Mouse (Mus musculus): ENCODE data around the gene Nf1.

Nf1 gene

DNA sequence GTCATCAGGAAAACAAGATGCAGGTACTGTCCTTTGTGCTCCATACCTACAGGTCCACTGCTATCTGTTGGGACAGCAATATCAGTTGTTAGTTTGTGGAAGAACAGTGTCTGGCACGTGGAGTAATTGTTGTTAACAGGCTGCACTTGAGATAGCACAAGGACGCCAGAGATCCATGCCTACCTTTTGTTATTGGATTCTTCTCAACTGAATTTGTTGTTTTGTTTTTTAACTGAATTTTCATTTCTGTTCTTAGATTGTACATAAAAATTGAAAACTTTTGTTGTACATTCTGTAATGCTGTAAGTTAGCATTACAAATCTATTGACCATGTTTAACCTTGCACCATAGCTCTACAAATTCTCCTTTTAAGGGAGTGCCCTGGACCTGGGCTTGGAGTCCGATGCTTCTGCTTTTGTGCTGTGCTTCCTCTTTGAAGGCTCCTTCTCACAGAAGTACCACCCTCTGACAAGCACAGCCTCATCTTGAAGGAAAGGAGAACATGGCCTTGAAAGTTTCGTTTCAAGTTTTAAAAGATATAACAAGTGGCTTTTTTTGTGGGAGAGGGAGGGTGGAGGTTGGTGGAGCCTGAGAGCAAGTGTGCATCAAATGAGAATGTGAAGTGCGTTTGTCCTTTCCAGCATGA is 188.4 kb downstream of the Nf1 start:
- DNase-seq (ENCODE audit: low read depth, low spot score) = no peak

DNA sequence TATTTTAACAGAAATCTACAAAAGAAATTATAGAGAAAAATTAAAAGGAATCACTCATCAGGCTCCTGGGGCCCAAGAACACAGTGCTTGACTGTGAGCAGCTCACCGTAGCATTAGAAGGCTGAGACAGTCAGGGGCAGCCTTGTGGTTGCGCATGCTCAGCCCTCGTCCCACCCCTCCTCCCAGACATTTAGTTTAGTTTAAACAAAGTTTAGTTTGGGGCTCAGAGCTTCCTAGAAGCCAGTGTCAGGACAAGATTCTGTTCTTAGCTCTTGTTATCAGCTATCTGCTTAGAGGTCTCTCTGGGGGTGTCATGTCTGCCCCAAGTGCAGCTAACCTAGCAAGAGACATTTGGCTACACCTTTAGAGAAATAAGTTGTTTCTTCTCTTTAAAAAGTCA is 189.1 kb downstream of the Nf1 start:
- DNase-seq (ENCODE audit: low read depth, low spot score) = no peak

DNA sequence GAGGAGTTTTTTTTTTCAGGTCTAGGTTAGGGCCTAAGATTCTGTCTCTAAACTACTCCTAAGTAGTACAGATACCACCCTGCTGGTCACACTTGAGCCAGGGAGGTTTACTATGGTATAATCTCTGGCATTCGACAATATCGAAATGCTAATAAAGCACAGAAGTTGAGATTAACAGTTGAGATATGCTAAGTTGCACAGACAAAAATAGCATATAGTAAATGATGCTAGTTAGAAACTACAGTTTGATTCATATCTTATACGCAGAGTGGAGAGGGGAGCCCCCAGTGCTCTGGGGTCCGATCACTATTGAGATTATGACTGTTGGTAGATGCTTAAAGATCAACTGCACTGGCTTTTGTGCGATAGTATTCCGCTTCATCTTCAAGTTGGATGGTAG is 189.7 kb downstream of the Nf1 start:
- no peak for DNase-seq (ENCODE audit: low read depth, low spot score)

GRCm38 (mm10) chr11:79529736-79530135 is 190.2 kb downstream of the Nf1 start:
- no peak for DNase-seq (ENCODE audit: low read depth, low spot score)

GRCm38 (mm10) chr11:79530333-79530761 is 190.9 kb downstream of the Nf1 start, which contains the start of the genes Evi2 and Evi2a:
Evi2 (minus strand) TSS chr11:79530589.
Evi2a (minus strand) TSS chr11:79530609.
- no peak for DNase-seq (ENCODE audit: low read depth, low spot score)

DNA sequence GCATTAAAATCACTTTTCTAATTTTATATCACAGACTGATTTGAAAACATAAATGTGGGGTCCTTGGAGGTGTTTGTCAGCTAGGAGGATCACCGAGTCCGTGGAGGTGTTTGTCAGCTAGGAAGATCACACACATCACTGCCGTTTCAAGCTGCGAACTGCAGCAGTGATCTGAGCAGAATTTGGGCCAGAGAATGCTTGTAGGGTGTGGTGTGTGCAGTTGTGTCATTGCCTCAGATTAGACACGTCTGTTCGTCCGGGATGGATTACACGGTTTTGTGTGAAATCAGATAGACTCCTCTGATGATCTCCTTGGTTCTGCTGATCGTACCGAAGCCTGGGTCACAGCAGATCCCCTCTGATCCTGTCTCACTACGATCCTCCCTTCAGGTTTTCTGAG is 191.3 kb downstream of the Nf1 start:
- no peak for DNase-seq (ENCODE audit: low read depth, low spot score)

- no peak for DNase-seq (ENCODE audit: low read depth, low spot score)
Measured at GRCm38 (mm10) chr11:79531485-79531884, 192.0 kb downstream of the Nf1 start.

DNA sequence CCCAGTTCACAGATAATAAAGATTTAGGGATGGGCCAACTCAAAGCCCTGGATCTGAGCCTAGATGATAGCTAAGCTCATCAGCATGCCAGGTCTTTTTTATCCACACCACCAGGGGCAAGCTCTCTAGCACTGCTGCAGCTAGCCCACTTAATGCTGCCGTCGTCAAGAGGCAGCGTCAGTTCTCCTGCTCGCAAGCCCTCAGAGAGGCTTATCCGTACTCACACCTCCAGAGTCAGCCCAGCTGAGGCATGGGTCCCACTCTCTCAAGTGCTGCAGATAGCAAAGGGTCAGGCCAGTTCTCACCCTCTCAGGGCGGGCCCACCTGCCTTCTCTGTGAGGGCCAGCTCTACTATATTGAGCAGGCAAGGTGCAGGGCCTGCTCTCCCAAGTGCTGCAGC is 193.8 kb downstream of the Nf1 start:
- DNase-seq (ENCODE audit: low read depth, low spot score) = peak; percentile 6

- DNase-seq (ENCODE audit: low read depth, low spot score) = no peak
Measured at GRCm38 (mm10) chr11:79533950-79534690, 194.6 kb downstream of the Nf1 start.

GRCm38 (mm10) chr11:79535554-79535953 is 196.1 kb downstream of the Nf1 start:
- DNase-seq (ENCODE audit: low read depth, low spot score) = no peak

DNA sequence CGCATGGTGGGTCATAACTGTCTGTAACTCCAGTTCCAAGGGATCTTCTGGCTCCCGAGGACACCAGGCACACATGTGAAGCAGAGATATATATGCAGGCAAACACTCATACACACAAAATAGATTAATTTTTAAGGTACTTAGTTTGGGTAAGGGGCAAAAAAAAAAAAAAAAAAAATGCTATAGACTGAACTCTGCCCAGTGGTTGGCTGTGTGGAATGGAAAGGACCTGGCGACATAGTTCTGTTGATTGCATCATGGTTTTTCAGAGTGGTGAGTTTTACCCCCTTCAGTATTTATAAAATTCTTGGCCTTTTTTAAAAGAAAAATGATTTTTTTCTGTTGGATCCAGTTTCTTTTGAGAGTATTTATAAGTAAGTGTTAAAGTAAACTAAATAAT is 196.8 kb downstream of the Nf1 start:
- DNase-seq (ENCODE audit: low read depth, low spot score) = no peak

DNA sequence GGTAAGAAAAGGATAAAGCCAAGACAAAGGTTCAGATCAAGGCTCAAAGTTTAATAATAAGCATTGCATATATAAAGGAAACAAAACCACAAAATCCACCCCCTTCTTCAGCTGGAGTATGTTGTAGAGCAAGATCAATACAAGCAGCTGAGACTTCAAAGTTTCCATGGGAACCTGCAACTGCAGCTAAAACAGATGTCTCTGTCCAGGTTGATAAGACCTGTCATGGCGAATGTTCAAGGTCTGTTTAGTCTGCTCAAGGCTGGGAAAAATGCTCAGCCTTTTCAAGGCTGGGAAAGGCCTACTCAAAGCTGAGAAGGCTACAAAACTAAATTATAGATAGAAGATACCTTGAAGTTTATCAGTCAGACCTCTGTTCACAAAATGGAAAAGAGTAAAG is 213.1 kb downstream of the Nf1 start:
- no peak for DNase-seq (ENCODE audit: low read depth, low spot score)

- DNase-seq (ENCODE audit: low read depth, low spot score) = no peak
Measured at GRCm38 (mm10) chr11:79560536-79560935, 221.0 kb downstream of the Nf1 start.

- no peak for DNase-seq (ENCODE audit: low read depth, low spot score)
Measured at GRCm38 (mm10) chr11:79563493-79563892, 224.0 kb downstream of the Nf1 start.

DNA sequence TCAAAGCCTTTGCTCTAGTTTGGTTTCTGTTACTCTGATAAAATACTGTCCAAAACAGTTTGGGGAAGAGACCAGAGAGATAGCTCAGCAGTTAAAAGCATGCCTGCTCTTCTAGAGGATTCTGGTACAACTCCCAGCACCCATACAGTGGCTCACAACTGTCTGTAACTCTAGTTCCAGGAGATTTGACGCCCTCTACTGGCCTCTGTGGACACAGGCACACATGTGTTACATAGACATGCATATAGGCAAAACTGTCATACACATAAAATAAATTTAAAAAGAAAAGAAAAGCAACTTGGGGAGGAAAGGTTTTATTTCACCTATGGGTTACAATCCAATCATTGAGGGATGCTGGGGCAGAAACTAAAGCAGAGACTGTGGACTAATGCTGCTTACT is 227.5 kb downstream of the Nf1 start:
- peak; percentile 26 for DNase-seq (ENCODE audit: low read depth, low spot score)

GRCm38 (mm10) chr11:79568197-79568911 is 228.9 kb downstream of the Nf1 start:
- DNase-seq (ENCODE audit: low read depth, low spot score) = no peak

GRCm38 (mm10) chr11:79570319-79570718 is 230.8 kb downstream of the Nf1 start:
- no peak for DNase-seq (ENCODE audit: low read depth, low spot score)

DNA sequence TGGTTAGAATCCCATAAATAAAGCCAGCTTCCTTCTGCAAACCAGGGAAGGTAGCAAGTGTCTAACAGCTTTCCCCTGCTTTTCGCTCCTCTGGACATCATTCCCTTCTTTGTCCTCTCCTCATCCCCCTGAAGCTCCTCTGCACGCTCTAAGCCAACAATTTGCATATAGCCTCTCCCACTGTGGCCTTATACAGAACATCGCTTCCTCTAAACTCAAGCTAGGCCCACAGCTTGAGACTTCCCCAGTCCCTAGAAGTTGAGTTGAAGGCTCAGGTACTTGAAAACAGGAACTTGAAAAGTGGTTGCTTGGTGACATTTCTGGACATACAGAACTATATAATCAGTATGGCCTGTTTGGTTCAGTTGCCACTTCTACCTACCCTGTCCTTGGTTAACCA is 234.3 kb downstream of the Nf1 start:
- no peak for DNase-seq (ENCODE audit: low read depth, low spot score)

GRCm38 (mm10) chr11:79575383-79576073 is 236.0 kb downstream of the Nf1 start:
- DNase-seq (ENCODE audit: low read depth, low spot score) = no peak

DNA sequence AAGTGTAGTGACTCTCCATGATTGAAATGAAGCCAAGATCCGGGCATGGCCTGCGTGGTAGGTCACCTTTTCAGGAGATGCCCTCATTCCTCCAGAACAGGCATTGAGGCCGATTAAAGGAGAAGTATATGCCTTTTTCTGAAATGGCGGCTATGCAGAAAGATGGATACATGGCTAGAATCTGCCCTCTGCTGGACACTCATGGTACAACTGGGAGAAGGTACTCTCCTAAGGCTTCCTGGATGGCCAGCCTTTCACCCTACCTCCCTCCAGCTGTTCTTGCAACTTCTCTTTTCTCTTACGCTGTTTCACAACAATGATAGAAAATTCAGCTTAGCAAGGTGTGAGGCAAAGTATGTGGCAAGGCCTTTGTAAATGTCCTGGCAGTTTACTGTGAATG is 238.2 kb downstream of the Nf1 start:
- peak; percentile 80 for DNase-seq (ENCODE audit: low read depth, low spot score)

GRCm38 (mm10) chr11:79580660-79581059 is 241.2 kb downstream of the Nf1 start:
- no peak for DNase-seq (ENCODE audit: low read depth, low spot score)

DNA sequence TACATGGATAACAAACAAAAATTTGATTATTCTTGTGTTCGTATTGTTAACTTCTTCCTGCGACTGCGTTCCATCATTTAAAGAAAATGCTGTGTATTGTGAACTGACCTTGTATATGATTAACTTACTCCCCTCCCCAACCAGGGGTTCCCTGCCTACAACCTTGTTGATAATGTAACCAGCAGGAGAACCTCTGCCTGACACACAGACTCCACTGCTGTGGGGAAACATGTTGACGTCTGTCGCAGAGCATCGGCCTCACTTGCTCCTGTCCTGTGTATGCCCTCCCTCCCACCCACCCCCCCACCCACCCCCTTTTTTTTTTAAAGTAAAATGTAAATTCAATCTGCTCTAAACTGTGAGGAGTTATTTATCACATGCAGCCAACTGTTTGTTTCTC is 241.8 kb downstream of the Nf1 start:
- DNase-seq (ENCODE audit: low read depth, low spot score) = no peak
